Mouse (Mus musculus) heart, embryonic 12.5 days (tissue): ENCODE measurements around the gene Arhgef10l. TPM values are rescaled to one million over a fixed set of nuclear protein-coding genes. Genes with fewer than 3 reads are reported as not detected.
A peak's percentile ranks its signal among the peaks of the same experiment; 100 is the strongest.

Experiments used
- ATAC-seq: fragments of 200-750 bp; cut with Nextera tagmentation; 2 replicates; pipeline ENCODE4 v1.8.0; 2017; ENCODE audit warnings: moderate TSS enrichment, moderate library complexity; ENCODE audit not compliant: insufficient number of reproducible peaks, low FRiP score
- H3K27ac ChIP-seq: fragments of 300-500 bp; sonication (generic); 2 replicates; pipeline ENCODE4 v1.5.1; 2016; ENCODE audit warnings: mild to moderate bottlenecking, moderate library complexity; ENCODE audit not compliant: poor library complexity, severe bottlenecking
- H3K27me3 ChIP-seq: fragments of 300-500 bp; sonication (generic); replicated peaks from 2 replicates; pipeline ENCODE4 v1.6.1; 2016; ENCODE audit warnings: mild to moderate bottlenecking, moderate library complexity
- H3K36me3 ChIP-seq: fragments of 300-500 bp; sonication (generic); 2 replicates; pipeline ENCODE4 v1.6.1; 2016; ENCODE audit warnings: mild to moderate bottlenecking, moderate library complexity
- H3K4me1 ChIP-seq: fragments of 300-500 bp; sonication (generic); replicated peaks from 2 replicates; pipeline ENCODE4 v1.6.1; 2016; ENCODE audit warnings: mild to moderate bottlenecking
- H3K4me2 ChIP-seq: fragments of 300-500 bp; sonication (generic); 2 replicates; pipeline ENCODE4 v1.6.1; 2016; ENCODE audit warnings: mild to moderate bottlenecking, moderate library complexity
- H3K4me3 ChIP-seq: fragments of 300-500 bp; sonication (generic); 2 replicates; pipeline ENCODE4 v1.5.1; 2016; ENCODE audit warnings: mild to moderate bottlenecking
- H3K9ac ChIP-seq: fragments of 300-500 bp; sonication (generic); 2 replicates; pipeline ENCODE4 v1.6.1; 2016; ENCODE audit warnings: mild to moderate bottlenecking, moderate library complexity
- H3K9me3 ChIP-seq: fragments of 300-500 bp; sonication (generic); replicated peaks from 2 replicates; pipeline ENCODE4 v1.6.1; 2016; ENCODE audit warnings: mild to moderate bottlenecking, moderate library complexity
- WGBS: fragments of 180-500 bp; shearing (Covaris S2); methylation state at CpG from one replicate; pipeline ENCODE4 v1.1.7; 2016; 5-methylcytosine and 5-hydroxymethylcytosine counted together
- polyA plus RNA-seq: library from polyadenylated mRNA; unstranded; fragments of >200 nt; fragmentation: Nextera tagmentation; extraction: Ambion mirVana; gene quantifications from 2 replicates; pipeline ENCODE4 v1.2.1, GENCODE M21; 2016

The Arhgef10l gene
- polyA plus RNA-seq, 1 experiment from 2014 or later: 20.1 TPM

- WGBS: 37% methylated on average over 7 of the region's 7 CpGs
- peaks cover 80% of the 10 kb centered on the region for H3K36me3 ChIP-seq
- no peak overlapping the region for H3K4me2 ChIP-seq
These were observed 118.3 kb downstream of the Arhgef10l start for GRCm38 (mm10) chr4:140547488-140547887.

DNA sequence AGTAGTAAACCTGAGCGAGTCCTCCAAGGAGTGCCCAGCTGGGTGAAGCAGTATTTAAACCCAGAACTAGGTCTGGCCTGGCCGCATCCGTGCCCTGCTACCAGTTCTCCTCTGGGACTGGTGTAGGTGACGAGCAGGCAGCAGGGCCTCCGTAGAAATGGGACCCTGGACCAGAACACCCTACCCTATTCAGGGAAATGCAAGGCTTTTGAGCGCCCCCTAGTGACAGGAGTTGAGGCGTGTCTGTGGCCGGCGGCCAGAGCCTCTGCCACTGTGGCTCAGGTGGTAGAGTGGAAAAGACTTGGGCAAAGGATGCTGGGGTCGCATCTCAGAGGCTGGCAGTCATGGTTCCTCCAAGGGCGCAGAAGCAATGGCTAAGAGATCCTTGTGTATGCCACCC lies 126.7 kb downstream of the Arhgef10l start:
- H3K36me3 ChIP-seq: peaks cover 67% of the 10 kb centered on the region
- no peaks in the 10 kb centered on the region for H3K9me3 ChIP-seq
- H3K27me3 ChIP-seq: no peaks in the 10 kb centered on the region
- no peak overlapping the region for H3K9ac ChIP-seq
- H3K27ac ChIP-seq: no peak overlapping the region
- no peak for ATAC-seq
- peaks cover 17% of the 10 kb centered on the region for H3K4me1 ChIP-seq
- 32% methylated on average over 11 of the region's 11 CpGs for WGBS
- no peak overlapping the region for H3K4me2 ChIP-seq
- H3K4me3 ChIP-seq: no peak overlapping the region

More at GRCm38 (mm10) chr4:140547488-140547887, 118.3 kb downstream of the Arhgef10l start:
- peaks cover 3% of the 10 kb centered on the region for H3K4me1 ChIP-seq
- no peak for ATAC-seq
- H3K4me3 ChIP-seq: no peak overlapping the region
- no peak overlapping the region for H3K9ac ChIP-seq
- H3K27ac ChIP-seq: no peak overlapping the region
- H3K27me3 ChIP-seq: no peaks in the 10 kb centered on the region
- no peaks in the 10 kb centered on the region for H3K9me3 ChIP-seq

GRCm38 (mm10) chr4:140537561-140538021 lies 128.2 kb downstream of the Arhgef10l start:
- Histone ChIP-seq H3K27me3 (no peaks in the 10 kb centered on the region), H3K9me3 (no peaks in the 10 kb centered on the region), H3K4me1 (peaks cover 24% of the 10 kb centered on the region), H3K9ac (no peak overlapping the region), H3K4me2 (no peak overlapping the region), H3K27ac (no peak overlapping the region), H3K4me3 (no peak overlapping the region), H3K36me3 (peaks cover 55% of the 10 kb centered on the region)
- no peak for ATAC-seq
- WGBS: 66% methylated on average over 5 of the region's 5 CpGs

GRCm38 (mm10) chr4:140535323-140535722 lies 130.5 kb downstream of the Arhgef10l start:
- WGBS: 83% methylated on average over 8 of the region's 8 CpGs
- ATAC-seq: no peak
- H3K4me3 ChIP-seq: no peak overlapping the region

GRCm38 (mm10) chr4:140532270-140532669 lies 133.5 kb downstream of the Arhgef10l start:
- H3K4me2 ChIP-seq: no peak overlapping the region
- 0 out of 2 replicates have a peak, but pooled peaks cover 3% of the 10 kb centered on the region for H3K27me3 ChIP-seq
- H3K4me3 ChIP-seq: no peak overlapping the region
- H3K9me3 ChIP-seq: no peaks in the 10 kb centered on the region
- 32% methylated on average over 15 of the region's 15 CpGs for WGBS
- ATAC-seq: no peak
- peaks cover 19% of the 10 kb centered on the region for H3K4me1 ChIP-seq
- H3K9ac ChIP-seq: no peak overlapping the region
- peaks cover 52% of the 10 kb centered on the region for H3K36me3 ChIP-seq
- H3K27ac ChIP-seq: no peak overlapping the region

More at GRCm38 (mm10) chr4:140535323-140535722, 130.5 kb downstream of the Arhgef10l start:
- no peaks in the 10 kb centered on the region for H3K9me3 ChIP-seq
- H3K9ac ChIP-seq: no peak overlapping the region
- H3K27ac ChIP-seq: no peak overlapping the region
- H3K4me1 ChIP-seq: peaks cover 19% of the 10 kb centered on the region
- peaks cover 49% of the 10 kb centered on the region for H3K36me3 ChIP-seq
- 0 out of 2 replicates have a peak, but pooled peaks cover under 1% of the 10 kb centered on the region for H3K27me3 ChIP-seq
- no peak overlapping the region for H3K4me2 ChIP-seq

DNA sequence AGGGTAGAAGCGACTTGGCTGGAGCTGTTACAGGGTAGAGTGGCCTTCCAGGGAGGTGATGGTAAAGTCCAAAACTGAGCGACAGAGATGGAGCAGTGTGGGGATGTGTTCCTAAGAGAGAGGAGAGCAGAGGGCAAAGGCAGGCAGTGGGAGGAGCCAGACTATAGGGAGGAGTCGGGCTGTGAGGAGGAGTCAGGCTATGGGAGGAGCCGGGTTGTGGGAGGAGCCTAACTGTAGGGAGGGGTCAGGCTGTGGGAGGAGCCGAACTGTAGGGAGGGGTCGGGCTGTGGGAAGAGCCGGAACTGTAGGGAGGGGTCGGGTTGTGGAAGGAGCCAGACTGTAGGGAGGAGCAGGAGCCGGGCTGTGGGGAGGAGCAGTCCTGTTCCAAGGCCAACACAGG lies 134.8 kb downstream of the Arhgef10l start:
- no peak overlapping the region for H3K27ac ChIP-seq
- H3K4me3 ChIP-seq: no peak overlapping the region
- 0 out of 2 replicates have a peak, but pooled peaks cover 3% of the 10 kb centered on the region for H3K27me3 ChIP-seq
- no peak overlapping the region for H3K9ac ChIP-seq
- peak; percentile 36 for ATAC-seq
- no peak overlapping the region for H3K4me2 ChIP-seq
- H3K4me1 ChIP-seq: peaks cover 19% of the 10 kb centered on the region
- H3K36me3 ChIP-seq: peaks cover 46% of the 10 kb centered on the region
- H3K9me3 ChIP-seq: no peaks in the 10 kb centered on the region
- WGBS: 40% methylated on average over 9 of the region's 9 CpGs

GRCm38 (mm10) chr4:140529735-140530134 lies 136.1 kb downstream of the Arhgef10l start:
- WGBS: 83% methylated on average over 14 of the region's 14 CpGs

DNA sequence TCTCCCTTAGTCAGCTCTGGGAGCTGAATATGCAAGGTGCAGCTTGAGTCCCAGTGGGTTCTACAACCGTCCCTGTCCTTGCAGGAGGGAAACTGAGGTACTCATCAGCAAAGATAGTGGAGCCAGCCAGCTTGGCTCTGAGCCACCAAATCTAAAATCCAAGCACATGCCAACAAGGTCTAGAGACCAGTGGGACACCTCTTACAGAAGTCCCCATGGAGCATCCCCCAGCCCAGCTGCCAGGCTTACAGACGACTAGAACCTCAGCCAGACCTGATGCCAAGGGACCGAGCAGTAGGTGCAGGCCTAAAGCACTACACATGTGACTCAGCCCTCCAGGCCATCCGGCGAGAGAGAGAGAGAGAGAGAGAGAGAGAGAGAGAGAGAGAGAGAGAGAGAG lies 137.4 kb downstream of the Arhgef10l start:
- H3K36me3 ChIP-seq: peaks cover 46% of the 10 kb centered on the region
- 80% methylated on average over 5 of the region's 5 CpGs for WGBS
- H3K27me3 ChIP-seq: 0 out of 2 replicates have a peak, but pooled peaks cover 3% of the 10 kb centered on the region
- no peak overlapping the region for H3K4me2 ChIP-seq
- H3K4me1 ChIP-seq: peaks cover 17% of the 10 kb centered on the region
- no peak for ATAC-seq
- no peaks in the 10 kb centered on the region for H3K9me3 ChIP-seq
- no peak overlapping the region for H3K27ac ChIP-seq
- no peak overlapping the region for H3K9ac ChIP-seq
- H3K4me3 ChIP-seq: no peak overlapping the region

More at GRCm38 (mm10) chr4:140529735-140530134, 136.1 kb downstream of the Arhgef10l start:
- Histone ChIP-seq H3K36me3 (peaks cover 46% of the 10 kb centered on the region), H3K4me2 (no peak overlapping the region), H3K4me3 (no peak overlapping the region), H3K27ac (no peak overlapping the region), H3K9me3 (no peaks in the 10 kb centered on the region), H3K9ac (no peak overlapping the region), H3K4me1 (peaks cover 19% of the 10 kb centered on the region), H3K27me3 (0 out of 2 replicates have a peak, but pooled peaks cover 3% of the 10 kb centered on the region)
- ATAC-seq: no peak

- Histone ChIP-seq H3K4me3 (no peak overlapping the region), H3K27me3 (0 out of 2 replicates have a peak, but pooled peaks cover 3% of the 10 kb centered on the region), H3K4me1 (no peaks in the 10 kb centered on the region), H3K9ac (no peak overlapping the region), H3K9me3 (no peaks in the 10 kb centered on the region), H3K27ac (no peak overlapping the region), H3K4me2 (no peak overlapping the region), H3K36me3 (peaks cover 60% of the 10 kb centered on the region)
- no peak for ATAC-seq
- WGBS: 75% methylated on average over 10 of the region's 10 CpGs
These were observed 140.1 kb downstream of the Arhgef10l start for GRCm38 (mm10) chr4:140525674-140526177.

- H3K4me2 ChIP-seq: no peak overlapping the region
- no peak overlapping the region for H3K27ac ChIP-seq
- no peak overlapping the region for H3K4me3 ChIP-seq
- WGBS: 86% methylated on average over 13 of the region's 13 CpGs
- no peaks in the 10 kb centered on the region for H3K27me3 ChIP-seq
- H3K9me3 ChIP-seq: no peaks in the 10 kb centered on the region
- H3K9ac ChIP-seq: no peak overlapping the region
- no peak for ATAC-seq
- H3K36me3 ChIP-seq: peaks cover 62% of the 10 kb centered on the region
- H3K4me1 ChIP-seq: no peaks in the 10 kb centered on the region
These were observed 140.9 kb downstream of the Arhgef10l start for GRCm38 (mm10) chr4:140524927-140525326.

DNA sequence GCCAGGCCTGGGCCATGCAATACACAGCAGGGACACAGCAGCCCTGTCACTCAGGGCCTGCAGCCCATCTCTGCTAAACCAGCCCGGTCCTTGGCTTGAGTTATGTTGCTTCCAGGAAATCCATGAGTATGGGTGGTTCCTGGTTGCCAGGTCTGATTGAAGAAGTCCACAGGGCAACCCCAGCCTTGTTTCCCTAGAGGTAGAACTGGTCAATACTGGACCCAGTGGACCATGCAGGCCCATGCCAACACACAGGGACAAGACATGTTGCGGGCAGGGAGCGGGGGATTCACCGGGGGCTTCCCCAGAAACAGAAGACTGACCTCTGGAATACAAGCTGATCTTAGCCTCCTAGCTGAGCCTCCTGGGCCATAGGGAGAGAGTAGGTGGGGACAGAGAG lies 142.9 kb downstream of the Arhgef10l start:
- no peak for ATAC-seq
- no peak overlapping the region for H3K4me3 ChIP-seq
- no peaks in the 10 kb centered on the region for H3K9me3 ChIP-seq
- no peaks in the 10 kb centered on the region for H3K27me3 ChIP-seq
- H3K9ac ChIP-seq: no peak overlapping the region
- no peak overlapping the region for H3K27ac ChIP-seq
- no peaks in the 10 kb centered on the region for H3K4me1 ChIP-seq
- 87% methylated on average over 4 of the region's 4 CpGs for WGBS
- peaks cover 74% of the 10 kb centered on the region for H3K36me3 ChIP-seq
- no peak overlapping the region for H3K4me2 ChIP-seq

GRCm38 (mm10) chr4:140520719-140521118 lies 145.1 kb downstream of the Arhgef10l start:
- Histone ChIP-seq H3K4me3 (no peak overlapping the region), H3K36me3 (peaks cover 77% of the 10 kb centered on the region), H3K27ac (no peak overlapping the region), H3K4me2 (no peak overlapping the region), H3K9me3 (no peaks in the 10 kb centered on the region), H3K27me3 (no peaks in the 10 kb centered on the region), H3K4me1 (no peaks in the 10 kb centered on the region), H3K9ac (no peak overlapping the region)
- 92% methylated on average over 9 of the region's 9 CpGs for WGBS
- ATAC-seq: no peak
